Mouse (Mus musculus) lung, postnatal 0 days (tissue): ENCODE measurements around the gene Slc35e4.
"Not testable (repeated sequence)": the region's sequence is repeated elsewhere in the genome, so short reads cannot be mapped to it uniquely, and the experiment has no call there.

Experiments
- CTCF ChIP-seq: IDR thresholded peaks from 2 replicates; pipeline ENCODE4 v1.5.1; 2016; ENCODE audit warnings: antibody characterized with exemption, mild to moderate bottlenecking
- EP300 ChIP-seq: IDR thresholded peaks from 2 replicates; pipeline ENCODE4 v1.6.1; 2016; ENCODE audit warnings: antibody characterized with exemption, mild to moderate bottlenecking, control low read depth

- not testable (repeated sequence) for TF ChIP-seq EP300, CTCF
Measured at GRCm38 (mm10) chr11:3954876-3955275, 40.4 kb upstream of the Slc35e4 start.
